Mouse (Mus musculus) C2C12 (cell line): ENCODE measurements around the gene Igsf11.

Experiments used
- CTCF ChIP-seq: IDR thresholded peaks from one replicate; pipeline ENCODE4 v1.5.1; 2011; ENCODE audit not compliant: control insufficient read depth, insufficient read depth, insufficient read length
- MYOD1 ChIP-seq: IDR thresholded peaks from one replicate; pipeline ENCODE4 v1.6.1; 2011; ENCODE audit warnings: low read depth; ENCODE audit not compliant: control insufficient read depth, insufficient read length

DNA sequence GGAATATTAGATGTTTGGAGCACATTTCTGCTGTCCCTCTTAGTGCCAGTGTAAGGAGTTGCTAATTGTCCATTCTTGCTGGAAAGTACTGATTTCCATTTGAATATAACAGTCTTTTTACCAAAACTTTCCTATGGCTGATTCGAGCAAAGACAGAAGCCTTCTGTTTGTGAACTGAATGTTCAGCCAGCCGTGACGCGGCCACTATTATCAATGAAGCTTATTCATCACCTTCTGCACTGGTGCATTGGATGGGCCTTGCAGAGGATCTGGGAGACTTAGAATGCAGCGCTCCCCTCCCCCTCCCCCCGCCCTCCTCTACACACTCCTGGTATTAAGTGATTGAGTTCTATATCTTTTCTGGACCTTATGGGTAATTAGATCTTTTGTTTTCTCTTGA is 48.8 kb downstream of the Igsf11 start:
- TF ChIP-seq CTCF: no peak
- no peak for TF ChIP-seq MYOD1
